Mouse (Mus musculus) spleen, adult 2 months (tissue): ENCODE measurements around the gene Btf3l4.

Experiments used
- CTCF ChIP-seq: fragments of 200-500 bp; IDR thresholded peaks from 2 replicates; pipeline ENCODE4 v1.5.1; 2011; ENCODE audit warnings: mild to moderate bottlenecking, inconsistent platforms; ENCODE audit not compliant: insufficient read depth, insufficient read length, insufficient replicate concordance; ENCODE audit errors: extremely low read depth
- POLR2A ChIP-seq: fragments of 200-500 bp; IDR thresholded peaks from 2 replicates; pipeline ENCODE4 v1.6.1; 2011; ENCODE audit warnings: low read depth, low read length, inconsistent platforms

DNA sequence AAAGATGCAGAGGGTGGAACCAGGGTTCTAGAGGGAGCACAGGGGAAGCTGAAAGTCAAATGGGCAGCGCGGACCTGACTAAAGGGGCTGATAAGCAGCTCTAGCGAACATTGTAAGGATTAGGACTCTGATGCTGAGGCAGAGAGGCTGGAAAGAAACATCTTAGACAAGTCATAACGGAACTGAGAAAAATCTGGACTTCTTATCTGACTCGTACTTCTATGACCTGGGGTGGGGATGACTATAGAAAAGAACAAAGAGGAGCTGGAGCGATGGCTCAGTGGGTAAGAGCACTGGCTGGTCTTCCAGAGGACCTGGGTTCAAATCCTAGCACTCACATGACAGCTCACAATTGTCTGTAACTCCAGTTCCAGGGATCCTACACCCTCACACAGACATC, 44.5 kb upstream of the Btf3l4 start:
- TF ChIP-seq CTCF = no peak
- no peak for TF ChIP-seq POLR2A
